In genomic region chr2:160912231-160912671, GRCm38 (mm10) we compare ENCODE assay signal across 8 mouse cellular contexts. TPM values are rescaled to one million over a fixed set of nuclear protein-coding genes. Genes with fewer than 3 reads are reported as not detected.
DNase-seq lines count a peak whose midpoint lies in the region; ATAC-seq lines count a peak whose summit lies in the region.

Gene Emilin3, minus strand, starts transcription at chr2:160912328.

- H3K9me3 ChIP-seq in lung, embryonic 16.5 days (ENCODE audit: control insufficient read depth, low read length): no peaks in the 10 kb centered on the region
- no peaks in the 10 kb centered on the region for H3K9me3 ChIP-seq in heart, embryonic 15.5 days (replicated peaks)
- no peaks in the 10 kb centered on the region for H3K9me3 ChIP-seq in liver, embryonic 11.5 days (ENCODE audit: control insufficient read depth, low read length)
- no peaks in the 10 kb centered on the region for H3K9me3 ChIP-seq in stomach, embryonic 16.5 days (replicated peaks; ENCODE audit: control insufficient read depth, low read length)

- peak within 1 kb of the TSS; percentile 67 for H3K9ac ChIP-seq in lung, embryonic 16.5 days (ENCODE audit: low read length)
- H3K9ac ChIP-seq in heart, embryonic 15.5 days: peak within 1 kb of the TSS; percentile 51
- no peak within 1 kb of the TSS for H3K9ac ChIP-seq in liver, embryonic 11.5 days (ENCODE audit: low read depth, low read length)
- peak within 1 kb of the TSS; percentile 78 for H3K9ac ChIP-seq in stomach, embryonic 16.5 days (ENCODE audit: low read length)

- peak within 1 kb of the TSS; percentile 59 for H3K4me3 ChIP-seq in lung, embryonic 16.5 days (ENCODE audit: low read length)
- H3K4me3 ChIP-seq in heart, embryonic 15.5 days: peak within 1 kb of the TSS; percentile 56
- H3K4me3 ChIP-seq in liver, embryonic 11.5 days (ENCODE audit: low read depth, low read length): peak within 1 kb of the TSS; percentile 40
- H3K4me3 ChIP-seq in stomach, embryonic 16.5 days (replicated peaks; ENCODE audit: low read length): peak within 1 kb of the TSS; percentile 51

- peak within 1 kb of the TSS; percentile 97 for H3K4me2 ChIP-seq in lung, embryonic 16.5 days (ENCODE audit: low read depth, low read length)
- peak within 1 kb of the TSS; percentile 91 for H3K4me2 ChIP-seq in heart, embryonic 15.5 days
- H3K4me2 ChIP-seq in liver, embryonic 11.5 days: peak within 1 kb of the TSS; percentile 63
- peak within 1 kb of the TSS; percentile 83 for H3K4me2 ChIP-seq in stomach, embryonic 16.5 days (ENCODE audit: low read depth, low read length)

- peak; percentile 60 for ATAC-seq in lung, embryonic 16.5 days (ENCODE audit: low read depth)
- peak; percentile 53 for ATAC-seq in heart, embryonic 15.5 days (replicated peaks; ENCODE audit: insufficient number of reproducible peaks, insufficient read depth, low FRiP score, low read depth)
- no peak for ATAC-seq in liver, embryonic 11.5 days (replicated peaks; ENCODE audit: low FRiP score)
- ATAC-seq in stomach, embryonic 16.5 days (ENCODE audit: insufficient read depth, low FRiP score): peak; percentile 69

- peaks cover 30% of the 10 kb centered on the region for H3K27me3 ChIP-seq in lung, embryonic 16.5 days (ENCODE audit: control insufficient read depth, insufficient read depth, low read depth, low read length)
- H3K27me3 ChIP-seq in heart, embryonic 15.5 days: peaks cover 85% of the 10 kb centered on the region
- H3K27me3 ChIP-seq in liver, embryonic 11.5 days (replicated peaks; ENCODE audit: control insufficient read depth, insufficient read depth, low read length): peaks cover 64% of the 10 kb centered on the region
- peaks cover 17% of the 10 kb centered on the region for H3K27me3 ChIP-seq in stomach, embryonic 16.5 days (ENCODE audit: control insufficient read depth, insufficient read depth, low read length)

- DNase-seq in lung, adult 18-20 months: no peak
- DNase-seq in liver, embryonic 11.5 days (ENCODE audit: low spot score): peak; percentile 35
- DNase-seq in thymus, postnatal 14 days: no peak
- DNase-seq in left cerebral cortex, postnatal 14 days (ENCODE audit: low spot score in 2 of 2): no peak
- no peak for DNase-seq in thymus, postnatal 25 days

- WGBS in lung, embryonic 16.5 days: under 1% methylated on average over 42 of the region's 46 CpGs
- 2% methylated on average over 46 of the region's 46 CpGs for WGBS in heart, embryonic 15.5 days
- 3% methylated on average over 46 of the region's 46 CpGs for WGBS in liver, embryonic 11.5 days
- WGBS in stomach, embryonic 16.5 days: under 1% methylated on average over 44 of the region's 46 CpGs

- H3K36me3 ChIP-seq in lung, embryonic 16.5 days (ENCODE audit: control insufficient read depth, insufficient read depth, low read length): no peaks in the 10 kb centered on the region
- H3K36me3 ChIP-seq in heart, embryonic 15.5 days: no peaks in the 10 kb centered on the region
- H3K36me3 ChIP-seq in liver, embryonic 11.5 days (ENCODE audit: control insufficient read depth, insufficient read depth, low read length): no peaks in the 10 kb centered on the region
- no peaks in the 10 kb centered on the region for H3K36me3 ChIP-seq in stomach, embryonic 16.5 days (ENCODE audit: control insufficient read depth, insufficient read depth, low read length)

- no peak within 1 kb of the TSS for H3K27ac ChIP-seq in lung, embryonic 16.5 days (ENCODE audit: low read length)
- H3K27ac ChIP-seq in heart, embryonic 15.5 days: no peak within 1 kb of the TSS
- no peak within 1 kb of the TSS for H3K27ac ChIP-seq in liver, embryonic 11.5 days (ENCODE audit: low read depth, low read length)
- H3K27ac ChIP-seq in stomach, embryonic 16.5 days (ENCODE audit: low read length): peak within 1 kb of the TSS; percentile 10; the same call in 1 of the 2 replicates

- peaks cover 17% of the 10 kb centered on the region for H3K4me1 ChIP-seq in lung, embryonic 16.5 days (replicated peaks; ENCODE audit: control insufficient read depth, insufficient read depth, low read length)
- peaks cover 38% of the 10 kb centered on the region for H3K4me1 ChIP-seq in heart, embryonic 15.5 days (replicated peaks)
- H3K4me1 ChIP-seq in liver, embryonic 11.5 days (replicated peaks; ENCODE audit: control insufficient read depth, insufficient read depth, low read length): peaks cover 5% of the 10 kb centered on the region
- peaks cover 11% of the 10 kb centered on the region; the same call in 1 of the 2 replicates for H3K4me1 ChIP-seq in stomach, embryonic 16.5 days (ENCODE audit: control insufficient read depth, insufficient read depth, low read length)

- intact Hi-C loops in left cerebral cortex, postnatal 14 days (cut with DNase I): no loop called here

RNA-seq across cellular contexts. Expression of gene Emilin3, which starts in this region (rescaled TPM):
- polyA plus RNA-seq in lung, embryonic 16.5 days (2015; fragmentation: Nextera tagmentation; extraction: Ambion mirVana): 6.6 and 8.2 TPM in 2 replicates
- 1.7 and 5.4 TPM in 2 replicates for polyA plus RNA-seq in heart, embryonic 15.5 days (2015; fragmentation: Nextera tagmentation; extraction: Ambion mirVana)
- polyA plus RNA-seq in liver, embryonic 11.5 days (2014; fragmentation: Nextera tagmentation; extraction: Ambion mirVana): 1.2 and 1.3 TPM in 2 replicates
- polyA plus RNA-seq in stomach, embryonic 16.5 days (2015; fragmentation: Nextera tagmentation; extraction: Ambion mirVana): 22.5 and 25.3 TPM in 2 replicates
- under 1 TPM; 0.35 to 0.57 TPM for total RNA-seq in left cerebral cortex, postnatal 14 days (2021)
